Mouse (Mus musculus): ENCODE results near the gene Fndc3a. TPM values are rescaled to one million over a fixed set of nuclear protein-coding genes. Genes with fewer than 3 reads are reported as not detected.

Fndc3a gene
- polyA plus RNA-seq, 1 experiment from 2014 or later = 13.5 TPM

GRCm38 (mm10) chr14:72649268-72649667, 60.5 kb downstream of the Fndc3a start:
- H3K4me2 ChIP-seq = no peak overlapping the region
- ATAC-seq = peak; percentile 61; the same call in 1 of the 2 replicates
- no peak overlapping the region for H3K9ac ChIP-seq
- no peak overlapping the region for H3K4me3 ChIP-seq
- H3K27ac ChIP-seq = no peak overlapping the region
- no peaks in the 10 kb centered on the region for H3K27me3 ChIP-seq (replicated peaks)
- H3K36me3 ChIP-seq = 0 out of 2 replicates have a peak, but pooled peaks cover 3% of the 10 kb centered on the region
- no peaks in the 10 kb centered on the region for H3K4me1 ChIP-seq
- H3K9me3 ChIP-seq (replicated peaks) = no peaks in the 10 kb centered on the region

- Histone ChIP-seq H3K36me3 (peaks cover 7% of the 10 kb centered on the region; the same call in 1 of the 2 replicates), H3K9me3 (replicated peaks) (no peaks in the 10 kb centered on the region), H3K4me1 (no peaks in the 10 kb centered on the region), H3K4me2 (no peak overlapping the region), H3K27me3 (replicated peaks) (no peaks in the 10 kb centered on the region), H3K9ac (no peak overlapping the region), H3K4me3 (no peak overlapping the region), H3K27ac (no peak overlapping the region)
- no peak for ATAC-seq
These were observed 64.3 kb downstream of the Fndc3a start for GRCm38 (mm10) chr14:72645512-72645911.

GRCm38 (mm10) chr14:72644620-72645019, 65.2 kb downstream of the Fndc3a start:
- Histone ChIP-seq H3K4me2 (no peak overlapping the region), H3K27ac (no peak overlapping the region), H3K27me3 (replicated peaks) (no peaks in the 10 kb centered on the region), H3K36me3 (peaks cover 7% of the 10 kb centered on the region; the same call in 1 of the 2 replicates), H3K4me3 (no peak overlapping the region), H3K9me3 (replicated peaks) (no peaks in the 10 kb centered on the region), H3K4me1 (no peaks in the 10 kb centered on the region), H3K9ac (no peak overlapping the region)
- no peak for ATAC-seq
- WGBS (ENCODE audit: insufficient replicate concordance) = 91% methylated on average over 1 of the region's 1 CpGs

GRCm38 (mm10) chr14:72638507-72638906, 71.3 kb downstream of the Fndc3a start:
- Histone ChIP-seq H3K27me3 (replicated peaks) (no peaks in the 10 kb centered on the region), H3K4me1 (0 out of 2 replicates have a peak, but pooled peaks cover 6% of the 10 kb centered on the region), H3K4me2 (no peak overlapping the region), H3K36me3 (peaks cover 7% of the 10 kb centered on the region; the same call in 1 of the 2 replicates), H3K4me3 (no peak overlapping the region), H3K9me3 (replicated peaks) (no peaks in the 10 kb centered on the region), H3K9ac (no peak overlapping the region), H3K27ac (no peak overlapping the region)
- 80% methylated on average over 6 of the region's 6 CpGs for WGBS (ENCODE audit: insufficient replicate concordance)
- ATAC-seq = no peak

- H3K4me3 ChIP-seq = no peak overlapping the region
- no peak overlapping the region for H3K4me2 ChIP-seq
- H3K27me3 ChIP-seq (replicated peaks) = no peaks in the 10 kb centered on the region
- ATAC-seq = no peak
- H3K9ac ChIP-seq = no peak overlapping the region
- WGBS (ENCODE audit: insufficient replicate concordance) = 66% methylated on average over 2 of the region's 2 CpGs
- H3K9me3 ChIP-seq (replicated peaks) = no peaks in the 10 kb centered on the region
- H3K27ac ChIP-seq = no peak overlapping the region
- 0 out of 2 replicates have a peak, but pooled peaks cover 6% of the 10 kb centered on the region for H3K4me1 ChIP-seq
- H3K36me3 ChIP-seq = no peaks in the 10 kb centered on the region
These were observed 76.2 kb downstream of the Fndc3a start for GRCm38 (mm10) chr14:72633571-72633970.

GRCm38 (mm10) chr14:72625411-72625810, 84.4 kb downstream of the Fndc3a start:
- H3K4me2 ChIP-seq = no peak overlapping the region
- no peak for ATAC-seq
- H3K27ac ChIP-seq = no peak overlapping the region
- no peaks in the 10 kb centered on the region for H3K4me1 ChIP-seq
- no peaks in the 10 kb centered on the region for H3K27me3 ChIP-seq (replicated peaks)
- H3K9me3 ChIP-seq (replicated peaks) = no peaks in the 10 kb centered on the region
- H3K36me3 ChIP-seq = no peaks in the 10 kb centered on the region
- H3K9ac ChIP-seq = no peak overlapping the region
- H3K4me3 ChIP-seq = no peak overlapping the region

- H3K27ac ChIP-seq = no peak overlapping the region
- no peak overlapping the region for H3K4me3 ChIP-seq
- no peaks in the 10 kb centered on the region for H3K36me3 ChIP-seq
- H3K9me3 ChIP-seq (replicated peaks) = no peaks in the 10 kb centered on the region
- H3K4me2 ChIP-seq = peak overlapping the region; percentile 70; the same call in 1 of the 2 replicates
- H3K4me1 ChIP-seq = peaks cover 18% of the 10 kb centered on the region
- ATAC-seq = no peak
- H3K9ac ChIP-seq = no peak overlapping the region
- no peaks in the 10 kb centered on the region for H3K27me3 ChIP-seq (replicated peaks)
- WGBS (ENCODE audit: insufficient replicate concordance) = 75% methylated on average over 3 of the region's 3 CpGs
These were observed 105.7 kb downstream of the Fndc3a start for GRCm38 (mm10) chr14:72604077-72604476.

- Histone ChIP-seq H3K4me3 (peak overlapping the region; percentile 65), H3K4me2 (peak overlapping the region; percentile 70), H3K9me3 (replicated peaks) (no peaks in the 10 kb centered on the region), H3K27ac (peak overlapping the region; percentile 80), H3K4me1 (peaks cover 18% of the 10 kb centered on the region), H3K36me3 (peaks cover 2% of the 10 kb centered on the region; the same call in 1 of the 2 replicates), H3K27me3 (replicated peaks) (no peaks in the 10 kb centered on the region), H3K9ac (peak overlapping the region; percentile 70)
- peak; percentile 50 for ATAC-seq
- WGBS (ENCODE audit: insufficient replicate concordance) = 3% methylated on average over 8 of the region's 8 CpGs
These were observed 106.6 kb downstream of the Fndc3a start for GRCm38 (mm10) chr14:72603194-72603521.

- H3K4me2 ChIP-seq = peak overlapping the region; percentile 70
These were observed 107.1 kb downstream of the Fndc3a start for GRCm38 (mm10) chr14:72602521-72603193.

GRCm38 (mm10) chr14:72601381-72602305, 108.2 kb downstream of the Fndc3a start:
- H3K4me2 ChIP-seq = peak overlapping the region; percentile 70
- peaks cover 14% of the 10 kb centered on the region; the same call in 1 of the 2 replicates for H3K36me3 ChIP-seq
- peak overlapping the region; percentile 65 for H3K4me3 ChIP-seq
- H3K9me3 ChIP-seq (replicated peaks) = no peaks in the 10 kb centered on the region
- ATAC-seq = no peak
- no peaks in the 10 kb centered on the region for H3K27me3 ChIP-seq (replicated peaks)
- H3K9ac ChIP-seq = peak overlapping the region; percentile 70
- H3K27ac ChIP-seq = no peak overlapping the region
- WGBS (ENCODE audit: insufficient replicate concordance) = 76% methylated on average over 5 of the region's 5 CpGs
- H3K4me1 ChIP-seq = peaks cover 18% of the 10 kb centered on the region

More at GRCm38 (mm10) chr14:72602521-72603193, 107.1 kb downstream of the Fndc3a start:
- Histone ChIP-seq H3K27ac (peak overlapping the region; percentile 80), H3K4me1 (peaks cover 18% of the 10 kb centered on the region), H3K4me3 (peak overlapping the region; percentile 65), H3K36me3 (peaks cover 7% of the 10 kb centered on the region; the same call in 1 of the 2 replicates), H3K9ac (peak overlapping the region; percentile 70), H3K9me3 (replicated peaks) (no peaks in the 10 kb centered on the region), H3K27me3 (replicated peaks) (no peaks in the 10 kb centered on the region)
- peak; percentile 87 for ATAC-seq
- WGBS (ENCODE audit: insufficient replicate concordance) = 5% methylated on average over 20 of the region's 20 CpGs

GRCm38 (mm10) chr14:72600375-72600774, 109.4 kb downstream of the Fndc3a start:
- H3K9ac ChIP-seq = no peak overlapping the region
- H3K4me3 ChIP-seq = no peak overlapping the region
- peaks cover 18% of the 10 kb centered on the region for H3K4me1 ChIP-seq
- H3K4me2 ChIP-seq = peak overlapping the region; percentile 14; the same call in 1 of the 2 replicates
- no peak overlapping the region for H3K27ac ChIP-seq
- WGBS (ENCODE audit: insufficient replicate concordance) = 71% methylated on average over 6 of the region's 6 CpGs
- ATAC-seq = no peak
- H3K9me3 ChIP-seq (replicated peaks) = no peaks in the 10 kb centered on the region
- H3K36me3 ChIP-seq = peaks cover 14% of the 10 kb centered on the region; the same call in 1 of the 2 replicates
- H3K27me3 ChIP-seq (replicated peaks) = no peaks in the 10 kb centered on the region

Data from liver, embryonic 12.5 days (tissue).